Mouse (Mus musculus): Measurements from ENCODE around the gene Cit. TPM values are rescaled to one million over a fixed set of nuclear protein-coding genes. Genes with fewer than 3 reads are reported as not detected.

The Cit gene
- total and polyA plus RNA-seq, 3 experiments = 44.1 to 126 (median 69.8) TPM

DNA sequence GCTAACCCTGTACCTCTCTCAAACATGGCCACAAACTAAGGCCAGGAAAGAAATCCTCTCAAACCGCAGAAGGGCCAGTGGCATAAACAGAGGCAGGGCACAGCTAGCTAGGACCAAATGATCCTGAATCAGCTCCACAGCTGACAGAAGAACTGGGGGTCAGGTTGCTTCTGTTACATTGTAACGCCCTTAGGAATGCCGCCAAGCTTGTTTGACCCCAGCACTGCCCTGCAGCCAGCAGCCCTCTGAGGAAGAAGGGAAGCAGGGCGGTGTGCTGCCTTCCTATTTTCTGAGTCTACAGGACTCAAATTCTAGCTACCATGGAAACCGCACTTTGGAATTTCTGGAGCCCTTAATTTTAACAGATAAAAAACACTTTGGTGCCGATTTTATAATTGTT, 13.6 kb downstream of the Cit start:
- Histone ChIP-seq H3K4me1 (ENCODE audit: insufficient read depth, low read depth, low read length) (peaks cover 5% of the 10 kb centered on the region; the same call in 1 of the 2 replicates), H3K36me3 (replicated peaks) (peaks cover 94% of the 10 kb centered on the region), H3K4me3 (ENCODE audit: low read depth, low read length) (no peak overlapping the region), H3K9me3 (replicated peaks) (no peaks in the 10 kb centered on the region), H3K27me3 (ENCODE audit: insufficient read depth, low read length) (no peaks in the 10 kb centered on the region)
- DNase-seq (ENCODE audit: low spot score) (no peak), ATAC-seq (ENCODE audit: extremely low read depth, insufficient number of reproducible peaks, low FRiP score, poor library complexity, severe bottlenecking) (no peak)
- TF ChIP-seq POLR2AphosphoS5 (IDR thresholded peaks at IDR 0.05; ENCODE audit: insufficient replicate concordance, low read depth, low read length) (no peak), TAL1 (conservative IDR thresholded peaks at IDR 0.05; ENCODE audit: low read depth, low read length) (no peak), GATA2 (IDR thresholded peaks at IDR 0.05; ENCODE audit: borderline replicate concordance, low read depth, low read length) (no peak), CTCF (IDR thresholded peaks at IDR 0.05; ENCODE audit: low read depth, low read length) (no peak), GATA1 (IDR thresholded peaks at IDR 0.05; ENCODE audit: borderline replicate concordance, low read length) (no peak)

DNA sequence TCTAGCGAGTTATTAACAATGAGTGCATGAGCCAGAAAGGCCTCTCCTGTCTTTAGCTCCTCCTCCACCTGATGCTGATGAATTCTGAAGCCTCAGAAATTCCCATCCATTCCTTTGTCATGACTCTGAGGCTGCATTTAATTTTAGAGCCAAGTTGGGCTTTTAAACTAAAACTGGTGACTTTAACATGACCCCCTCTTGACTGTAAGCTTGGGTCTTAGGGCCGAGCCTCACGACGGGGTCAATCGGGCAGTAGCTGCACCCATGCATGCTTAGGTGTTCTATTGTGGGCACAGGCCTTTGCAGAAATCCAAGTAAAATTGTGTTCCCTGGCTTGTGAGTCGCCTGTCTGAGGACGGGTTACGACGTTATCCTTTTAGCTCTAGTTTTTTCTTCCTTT, 14.4 kb downstream of the Cit start:
- DNase-seq (ENCODE audit: low spot score) = no peak
- TF ChIP-seq POLR2AphosphoS5 (IDR thresholded peaks at IDR 0.05; ENCODE audit: insufficient replicate concordance, low read depth, low read length) = no peak
- no peak for TF ChIP-seq GATA1 (IDR thresholded peaks at IDR 0.05; ENCODE audit: borderline replicate concordance, low read length)
- no peak for TF ChIP-seq CTCF (IDR thresholded peaks at IDR 0.05; ENCODE audit: low read depth, low read length)
- TF ChIP-seq GATA2 (IDR thresholded peaks at IDR 0.05; ENCODE audit: borderline replicate concordance, low read depth, low read length) = no peak
- TF ChIP-seq TAL1 (conservative IDR thresholded peaks at IDR 0.05; ENCODE audit: low read depth, low read length) = no peak
- Histone ChIP-seq H3K4me1 (ENCODE audit: insufficient read depth, low read depth, low read length) (peaks cover 2% of the 10 kb centered on the region; the same call in 1 of the 2 replicates), H3K4me3 (ENCODE audit: low read depth, low read length) (no peak overlapping the region), H3K27me3 (ENCODE audit: insufficient read depth, low read length) (no peaks in the 10 kb centered on the region), H3K9me3 (replicated peaks) (no peaks in the 10 kb centered on the region), H3K36me3 (replicated peaks) (peaks cover 94% of the 10 kb centered on the region)
- no peak for ATAC-seq (ENCODE audit: extremely low read depth, insufficient number of reproducible peaks, low FRiP score, poor library complexity, severe bottlenecking)

DNA sequence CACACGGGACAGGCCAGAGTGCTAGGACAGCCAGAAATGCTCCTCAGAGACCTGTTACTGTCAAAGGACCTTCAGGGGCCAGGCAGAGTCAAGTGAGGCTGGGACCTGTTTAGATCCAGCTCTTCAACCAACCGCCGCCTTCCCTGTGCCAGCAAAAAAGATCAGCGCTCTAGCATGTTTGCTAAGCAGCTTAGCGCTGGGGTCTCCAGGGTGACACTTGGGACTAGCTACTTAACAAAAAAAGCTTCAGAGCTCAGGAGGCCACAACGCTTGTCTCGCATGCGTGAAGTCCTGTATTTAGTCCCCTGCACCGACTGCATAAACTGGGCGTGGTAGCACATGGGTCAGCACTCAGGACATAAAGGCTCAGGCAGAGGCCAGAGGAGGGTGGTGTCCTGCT, 16.9 kb downstream of the Cit start:
- no peaks in the 10 kb centered on the region for H3K9me3 ChIP-seq (replicated peaks)
- no peak overlapping the region for H3K4me3 ChIP-seq (ENCODE audit: low read depth, low read length)
- DNase-seq (ENCODE audit: low spot score) = no peak
- no peaks in the 10 kb centered on the region for H3K27me3 ChIP-seq (ENCODE audit: insufficient read depth, low read length)
- TF ChIP-seq GATA1 (IDR thresholded peaks at IDR 0.05; ENCODE audit: borderline replicate concordance, low read length) = no peak
- TF ChIP-seq CTCF (IDR thresholded peaks at IDR 0.05; ENCODE audit: low read depth, low read length) = no peak
- TF ChIP-seq GATA2 (IDR thresholded peaks at IDR 0.05; ENCODE audit: borderline replicate concordance, low read depth, low read length) = no peak
- no peak for TF ChIP-seq POLR2AphosphoS5 (IDR thresholded peaks at IDR 0.05; ENCODE audit: insufficient replicate concordance, low read depth, low read length)
- no peak for TF ChIP-seq TAL1 (conservative IDR thresholded peaks at IDR 0.05; ENCODE audit: low read depth, low read length)
- peaks cover 2% of the 10 kb centered on the region; the same call in 1 of the 2 replicates for H3K4me1 ChIP-seq (ENCODE audit: insufficient read depth, low read depth, low read length)
- ATAC-seq (ENCODE audit: extremely low read depth, insufficient number of reproducible peaks, low FRiP score, poor library complexity, severe bottlenecking) = no peak
- H3K36me3 ChIP-seq (replicated peaks) = peaks cover 99% of the 10 kb centered on the region

DNA sequence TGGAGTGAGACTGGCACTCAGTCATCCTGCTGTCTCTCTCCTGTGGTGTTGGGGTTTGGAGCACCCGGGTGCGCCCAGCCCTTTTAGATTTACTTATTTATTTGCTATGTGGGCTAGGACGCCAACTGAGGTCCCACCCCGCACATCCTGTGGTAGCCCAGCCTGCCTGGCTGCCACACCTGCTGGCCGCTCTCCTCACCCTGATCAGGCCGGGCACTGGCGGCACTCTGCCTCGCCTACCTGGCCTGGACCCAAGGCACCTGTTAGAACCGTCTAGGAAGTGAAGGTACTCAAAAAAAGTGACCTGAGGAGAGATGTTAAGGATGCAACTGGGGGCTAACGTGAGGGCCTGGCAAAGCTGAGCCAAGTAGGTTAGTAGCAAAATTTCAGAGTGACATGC, 17.4 kb downstream of the Cit start:
- no peaks in the 10 kb centered on the region for H3K9me3 ChIP-seq (replicated peaks)
- peaks cover 2% of the 10 kb centered on the region; the same call in 1 of the 2 replicates for H3K4me1 ChIP-seq (ENCODE audit: insufficient read depth, low read depth, low read length)
- H3K4me3 ChIP-seq (ENCODE audit: low read depth, low read length) = no peak overlapping the region
- no peak for ATAC-seq (ENCODE audit: extremely low read depth, insufficient number of reproducible peaks, low FRiP score, poor library complexity, severe bottlenecking)
- TF ChIP-seq CTCF (IDR thresholded peaks at IDR 0.05; ENCODE audit: low read depth, low read length) (no peak), GATA1 (IDR thresholded peaks at IDR 0.05; ENCODE audit: borderline replicate concordance, low read length) (no peak), GATA2 (IDR thresholded peaks at IDR 0.05; ENCODE audit: borderline replicate concordance, low read depth, low read length) (no peak)
- H3K36me3 ChIP-seq (replicated peaks) = peaks cover 98% of the 10 kb centered on the region
- H3K27me3 ChIP-seq (ENCODE audit: insufficient read depth, low read length) = no peaks in the 10 kb centered on the region
- no peak for DNase-seq (ENCODE audit: low spot score)

DNA sequence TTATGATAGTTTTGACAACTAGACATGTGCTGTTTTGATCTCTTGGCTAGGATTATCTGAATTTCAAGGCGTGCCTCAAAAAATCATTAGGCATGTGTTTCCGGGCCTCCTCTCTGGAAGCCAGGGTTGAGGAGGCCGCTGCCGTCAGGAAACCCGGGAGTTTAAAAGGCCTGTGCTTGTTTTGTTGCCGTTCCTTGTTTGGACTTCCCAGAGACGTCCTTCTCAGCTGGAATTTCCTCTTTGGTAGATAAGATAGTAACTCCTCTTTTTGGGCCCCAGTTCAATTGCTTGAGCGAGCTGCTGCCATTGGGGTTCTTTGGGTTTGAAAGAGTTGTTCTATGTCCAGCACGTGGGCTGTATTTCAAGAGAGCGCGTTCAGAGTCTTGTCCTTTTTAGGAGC, 21.2 kb downstream of the Cit start:
- Histone ChIP-seq H3K9me3 (replicated peaks) (no peaks in the 10 kb centered on the region), H3K4me1 (ENCODE audit: insufficient read depth, low read depth, low read length) (no peaks in the 10 kb centered on the region), H3K27me3 (ENCODE audit: insufficient read depth, low read length) (no peaks in the 10 kb centered on the region), H3K4me3 (ENCODE audit: low read depth, low read length) (no peak overlapping the region), H3K36me3 (replicated peaks) (peaks cover 100% of the 10 kb centered on the region)
- ATAC-seq (ENCODE audit: extremely low read depth, insufficient number of reproducible peaks, low FRiP score, poor library complexity, severe bottlenecking) (no peak), DNase-seq (ENCODE audit: low spot score) (no peak)
- TF ChIP-seq TAL1 (conservative IDR thresholded peaks at IDR 0.05; ENCODE audit: low read depth, low read length) = no peak
- no peak for TF ChIP-seq POLR2AphosphoS5 (IDR thresholded peaks at IDR 0.05; ENCODE audit: insufficient replicate concordance, low read depth, low read length)
- TF ChIP-seq GATA1 (IDR thresholded peaks at IDR 0.05; ENCODE audit: borderline replicate concordance, low read length) = no peak
- no peak for TF ChIP-seq GATA2 (IDR thresholded peaks at IDR 0.05; ENCODE audit: borderline replicate concordance, low read depth, low read length)
- no peak for TF ChIP-seq CTCF (IDR thresholded peaks at IDR 0.05; ENCODE audit: low read depth, low read length)

DNA sequence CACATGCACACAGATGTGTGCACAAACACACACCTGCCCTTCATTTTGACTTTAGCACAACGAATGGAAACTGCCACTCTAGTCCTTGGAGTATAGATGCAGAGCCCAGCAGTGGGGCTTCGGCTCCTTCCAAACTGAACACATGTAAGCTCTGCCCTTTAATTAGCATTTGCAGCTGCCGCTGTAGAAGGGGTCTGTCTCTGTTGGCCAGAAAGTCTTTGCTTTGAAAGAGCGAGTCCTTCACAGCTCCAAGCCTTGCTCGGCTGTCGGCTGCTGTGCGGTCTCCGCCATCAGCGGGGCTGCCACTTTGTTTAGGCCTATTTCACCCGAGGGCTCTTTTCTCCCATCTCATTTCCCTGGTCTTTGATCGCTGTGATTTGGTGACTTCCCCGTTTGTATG, 23.5 kb downstream of the Cit start:
- H3K36me3 ChIP-seq (replicated peaks) = peaks cover 98% of the 10 kb centered on the region
- no peak for ATAC-seq (ENCODE audit: extremely low read depth, insufficient number of reproducible peaks, low FRiP score, poor library complexity, severe bottlenecking)
- H3K9me3 ChIP-seq (replicated peaks) = no peaks in the 10 kb centered on the region
- H3K27me3 ChIP-seq (ENCODE audit: insufficient read depth, low read length) = no peaks in the 10 kb centered on the region
- TF ChIP-seq POLR2AphosphoS5 (IDR thresholded peaks at IDR 0.05; ENCODE audit: insufficient replicate concordance, low read depth, low read length) (no peak), CTCF (IDR thresholded peaks at IDR 0.05; ENCODE audit: low read depth, low read length) (no peak), GATA2 (IDR thresholded peaks at IDR 0.05; ENCODE audit: borderline replicate concordance, low read depth, low read length) (no peak), TAL1 (conservative IDR thresholded peaks at IDR 0.05; ENCODE audit: low read depth, low read length) (no peak), GATA1 (IDR thresholded peaks at IDR 0.05; ENCODE audit: borderline replicate concordance, low read length) (no peak)
- H3K4me1 ChIP-seq (ENCODE audit: insufficient read depth, low read depth, low read length) = peaks cover 3% of the 10 kb centered on the region
- DNase-seq (ENCODE audit: low spot score) = no peak
- H3K4me3 ChIP-seq (ENCODE audit: low read depth, low read length) = no peak overlapping the region

All from G1E (cell line).